Mouse (Mus musculus) liver, adult 2 months (tissue): ENCODE measurements at regions not wholly inside any gene's neighbourhood (a gene's known extent, or its start where the extent isn't known, plus 50 kb on each side); places are given as distances from the start of the nearest gene placed in this dataset.

ENCODE experiments used
- CTCF ChIP-seq: fragments of 200-500 bp; IDR thresholded peaks from 2 replicates; pipeline ENCODE4 v1.5.1; 2011; ENCODE audit warnings: low read depth, low read length, control low read depth
- POLR2A ChIP-seq: fragments of 200-500 bp; IDR thresholded peaks from 2 replicates; pipeline ENCODE4 v1.6.1; 2011; ENCODE audit warnings: low read length, control low read depth; ENCODE audit not compliant: insufficient read depth; ENCODE audit errors: extremely low read depth

GRCm38 (mm10) chr10:92333042-92333774 is 389.0 kb downstream of the Nedd1 start:
- no peak for TF ChIP-seq POLR2A
- TF ChIP-seq CTCF = no peak
